Mouse (Mus musculus) erythroblast, embryonic 14.5 days (primary cell): Measurements from ENCODE around the gene Lmo1. TPM values are rescaled to one million over a fixed set of nuclear protein-coding genes. Genes with fewer than 3 reads are reported as not detected.

Experiments used
- H3K27me3 ChIP-seq: 2 replicates; pipeline ENCODE4 v1.6.1; 2012; ENCODE audit warnings: inconsistent platforms; ENCODE audit not compliant: control insufficient read depth
- H3K36me3 ChIP-seq: 2 replicates; pipeline ENCODE4 v1.6.1; 2012; ENCODE audit warnings: mild to moderate bottlenecking, inconsistent platforms; ENCODE audit not compliant: control insufficient read depth
- H3K4me1 ChIP-seq: 2 replicates; pipeline ENCODE4 v1.6.1; 2012; ENCODE audit warnings: inconsistent platforms; ENCODE audit not compliant: control insufficient read depth
- H3K4me3 ChIP-seq: replicated peaks from 2 replicates; pipeline ENCODE3; 2012; ENCODE audit warnings: moderate library complexity, mild to moderate bottlenecking, inconsistent platforms
- H3K9me3 ChIP-seq: 2 replicates; pipeline ENCODE4 v1.6.1; 2012; ENCODE audit warnings: low read length, inconsistent platforms, mixed read lengths; ENCODE audit not compliant: control insufficient read depth
- GATA1 ChIP-seq: IDR thresholded peaks from 2 replicates; pipeline ENCODE4 v1.6.1; 2012; ENCODE audit warnings: low read length, inconsistent platforms, mixed read lengths
- TAL1 ChIP-seq: IDR thresholded peaks from 3 replicates; pipeline ENCODE4 v1.6.1; 2012; ENCODE audit warnings: low read length, inconsistent platforms, mixed read lengths
- polyA plus RNA-seq: library from polyadenylated mRNA; stranded (reverse); fragments of >175 nt; gene quantifications from 2 replicates; pipeline ENCODE4 v1.2.3, GENCODE M21; 2012

The Lmo1 gene
- polyA plus RNA-seq, 1 experiment, result not detected

DNA sequence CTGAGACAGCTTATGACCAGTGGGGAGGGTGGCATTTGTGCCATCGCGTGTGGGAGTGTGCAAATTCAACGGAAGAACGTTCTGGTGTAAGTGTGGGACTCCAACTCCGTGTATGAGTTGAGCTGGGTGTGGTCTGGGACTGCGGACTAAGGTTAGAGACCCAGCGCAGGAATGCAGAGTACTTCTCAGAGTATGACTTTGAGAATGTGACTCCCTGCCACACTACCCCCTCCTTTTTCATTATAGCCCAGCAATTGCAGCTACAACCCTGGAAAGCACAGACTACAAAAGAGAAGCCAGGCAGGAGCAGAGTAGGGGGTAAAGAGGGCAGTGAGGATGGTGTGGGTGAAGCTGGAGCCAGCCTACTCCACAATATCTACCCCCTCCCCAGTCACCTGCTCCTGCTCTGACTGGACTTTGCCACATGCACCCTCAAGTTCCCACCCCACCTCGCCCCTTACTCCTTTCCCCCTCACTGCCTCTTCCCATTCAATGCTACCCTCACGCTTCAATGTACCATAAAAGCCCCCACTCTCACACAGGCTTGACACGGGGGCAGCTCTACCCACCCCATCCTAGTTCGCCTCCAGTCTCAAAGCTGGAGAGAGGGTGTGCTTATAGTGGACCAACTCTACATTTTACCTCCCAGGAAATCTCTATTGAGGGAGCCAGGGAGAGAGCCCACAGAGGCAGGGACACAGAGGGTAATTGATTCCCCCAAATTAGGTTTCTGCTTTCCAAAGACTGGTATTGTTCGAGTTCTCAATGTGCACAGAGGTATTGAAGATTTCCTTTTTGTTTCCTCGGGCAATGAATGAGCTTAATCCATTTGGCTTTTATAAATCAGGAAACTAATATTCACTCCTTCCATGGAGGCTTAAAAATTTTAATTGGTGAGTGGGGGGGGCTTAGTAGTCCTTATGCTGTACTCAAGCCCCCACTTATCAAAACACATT is 941 bp upstream of the Lmo1 start:
- H3K4me3 ChIP-seq, result no peak overlapping the region
- peaks cover 47% of the 10 kb centered on the region for H3K27me3 ChIP-seq
- no peak for TF ChIP-seq GATA1

GRCm38 (mm10) chr7:109174337-109174948 is 564 bp downstream of the Lmo1 start:
- H3K36me3 ChIP-seq, result no peaks in the 10 kb centered on the region
- H3K27me3 ChIP-seq, result peaks cover 62% of the 10 kb centered on the region
- TF ChIP-seq TAL1, result no peak
- no peak for TF ChIP-seq GATA1

More for the DNA sequence above, 941 bp upstream of the Lmo1 start:
- Histone ChIP-seq H3K36me3 (no peaks in the 10 kb centered on the region), H3K9me3 (no peaks in the 10 kb centered on the region), H3K4me1 (no peaks in the 10 kb centered on the region)

GRCm38 (mm10) chr7:109171874-109172273 is 3.1 kb downstream of the Lmo1 start:
- H3K27me3 ChIP-seq, result peaks cover 81% of the 10 kb centered on the region
- no peak overlapping the region for H3K4me3 ChIP-seq
- no peaks in the 10 kb centered on the region; the same call in 1 of the 2 replicates for H3K9me3 ChIP-seq

More at GRCm38 (mm10) chr7:109174337-109174948, 564 bp downstream of the Lmo1 start:
- Histone ChIP-seq H3K9me3 (no peaks in the 10 kb centered on the region), H3K4me3 (no peak overlapping the region), H3K4me1 (no peaks in the 10 kb centered on the region)

GRCm38 (mm10) chr7:109170441-109170820 is 4.6 kb downstream of the Lmo1 start:
- Histone ChIP-seq H3K36me3 (no peaks in the 10 kb centered on the region), H3K27me3 (peaks cover 76% of the 10 kb centered on the region), H3K4me3 (no peak overlapping the region), H3K9me3 (no peaks in the 10 kb centered on the region; the same call in 1 of the 2 replicates), H3K4me1 (no peaks in the 10 kb centered on the region)
- TF ChIP-seq GATA1, result no peak
- TF ChIP-seq TAL1, result no peak

More at GRCm38 (mm10) chr7:109171874-109172273, 3.1 kb downstream of the Lmo1 start:
- Histone ChIP-seq H3K4me1 (no peaks in the 10 kb centered on the region), H3K36me3 (no peaks in the 10 kb centered on the region)
- TF ChIP-seq GATA1 (no peak), TAL1 (no peak)

DNA sequence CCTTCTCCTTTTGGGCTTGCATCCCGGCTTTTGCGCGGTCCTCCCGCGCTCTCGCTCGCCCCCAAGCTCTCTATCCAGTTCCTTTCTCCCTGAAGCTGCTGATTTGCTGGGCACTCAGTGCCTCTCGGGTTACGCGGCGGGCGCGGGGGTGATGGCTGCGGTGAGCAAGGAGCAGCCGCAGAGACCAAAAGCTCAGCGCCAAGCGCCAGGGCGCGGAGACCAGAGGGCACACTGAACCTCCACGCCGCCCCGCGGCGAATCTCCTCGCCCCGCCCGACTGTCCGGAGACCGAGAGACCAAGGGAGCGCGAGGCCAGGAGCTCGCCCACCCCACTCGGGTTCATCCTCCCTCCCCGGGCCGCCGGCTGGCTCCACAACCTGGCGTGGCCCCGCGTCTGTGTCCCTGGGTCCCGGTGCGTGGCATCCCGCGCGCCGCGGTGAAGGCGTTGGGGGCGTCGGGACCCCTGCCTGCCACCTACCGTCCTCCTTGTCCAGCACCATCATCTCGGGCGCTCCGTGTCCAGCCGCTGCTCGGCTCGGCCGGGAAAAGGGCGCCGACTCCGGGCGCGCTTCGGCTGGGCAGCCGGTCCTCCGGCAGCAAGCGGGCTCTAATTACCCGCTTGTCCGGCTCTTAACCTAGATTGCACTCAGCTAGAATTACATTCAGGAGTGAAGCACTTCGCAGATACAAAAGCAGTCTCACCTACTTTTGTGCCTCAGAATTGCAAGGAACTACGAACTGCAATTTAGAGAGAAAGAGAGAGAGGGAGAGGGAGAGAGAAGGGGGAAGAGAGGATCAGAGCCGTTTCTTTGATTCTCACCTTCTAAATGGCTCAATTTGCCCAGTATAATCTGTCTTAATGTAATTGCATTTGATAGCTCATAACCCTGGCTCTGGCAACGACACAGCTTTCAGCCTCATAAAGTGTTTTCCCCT is 5.2 kb downstream of the Lmo1 start:
- no peak overlapping the region for H3K4me3 ChIP-seq
- no peaks in the 10 kb centered on the region for H3K36me3 ChIP-seq
- TF ChIP-seq GATA1 (no peak), TAL1 (no peak)
- no peaks in the 10 kb centered on the region for H3K4me1 ChIP-seq
- peaks cover 69% of the 10 kb centered on the region for H3K27me3 ChIP-seq
- no peaks in the 10 kb centered on the region; the same call in 1 of the 2 replicates for H3K9me3 ChIP-seq

- H3K4me1 ChIP-seq, result no peaks in the 10 kb centered on the region
- no peaks in the 10 kb centered on the region for H3K36me3 ChIP-seq
- H3K9me3 ChIP-seq, result no peaks in the 10 kb centered on the region; the same call in 1 of the 2 replicates
- TF ChIP-seq TAL1 (no peak), GATA1 (no peak)
- peaks cover 59% of the 10 kb centered on the region for H3K27me3 ChIP-seq
- no peak overlapping the region for H3K4me3 ChIP-seq
Observed at GRCm38 (mm10) chr7:109168716-109169115, 6.3 kb downstream of the Lmo1 start.

DNA sequence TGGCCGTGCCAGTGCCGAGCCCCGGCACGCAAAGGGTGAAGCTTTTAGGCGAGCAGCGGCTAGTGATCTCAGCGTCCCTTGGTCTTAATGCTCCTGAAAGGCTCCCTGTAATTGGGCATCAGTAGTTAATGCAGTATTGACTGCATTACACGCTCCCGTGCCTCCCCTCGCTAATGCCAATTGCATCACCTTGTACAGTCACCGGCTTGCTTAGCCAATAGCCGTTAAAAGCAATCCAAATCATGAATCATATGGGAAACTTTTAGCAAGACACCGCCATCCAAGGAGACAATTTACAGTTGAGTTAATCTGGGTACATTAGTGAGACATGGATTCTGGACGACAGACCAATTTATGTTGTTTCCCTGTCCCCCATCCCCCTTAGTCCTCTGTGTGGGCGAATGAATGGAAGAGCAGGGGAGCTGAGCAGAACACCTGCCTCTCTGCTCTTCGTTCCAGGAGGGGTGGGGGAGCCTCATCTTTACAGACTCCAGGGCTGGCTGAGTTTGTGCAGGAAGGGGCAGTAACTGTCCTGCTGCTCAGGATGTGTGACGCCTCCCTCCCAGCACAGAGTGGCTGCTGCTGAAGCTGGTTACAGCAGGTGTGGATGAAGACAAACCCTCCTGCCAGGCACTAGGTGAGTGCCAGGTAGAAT is 8.9 kb downstream of the Lmo1 start:
- Histone ChIP-seq H3K4me1 (no peaks in the 10 kb centered on the region), H3K36me3 (no peaks in the 10 kb centered on the region), H3K4me3 (no peak overlapping the region), H3K27me3 (peaks cover 40% of the 10 kb centered on the region), H3K9me3 (no peaks in the 10 kb centered on the region; the same call in 1 of the 2 replicates)
- TF ChIP-seq TAL1 (no peak), GATA1 (no peak)

GRCm38 (mm10) chr7:109154331-109154730 is 20.7 kb downstream of the Lmo1 start:
- Histone ChIP-seq H3K36me3 (no peaks in the 10 kb centered on the region), H3K9me3 (no peaks in the 10 kb centered on the region), H3K4me1 (no peaks in the 10 kb centered on the region), H3K27me3 (no peaks in the 10 kb centered on the region), H3K4me3 (no peak overlapping the region)
- TF ChIP-seq GATA1 (no peak), TAL1 (no peak)
